Mouse (Mus musculus) intestine, embryonic 16.5 days (tissue): ENCODE measurements around the gene Slc22a13. TPM values are rescaled to one million over a fixed set of nuclear protein-coding genes. Genes with fewer than 3 reads are reported as not detected.

Source experiments
- ATAC-seq: fragments of 200-750 bp; cut with Nextera tagmentation; 2 replicates; pipeline ENCODE4 v1.8.0; 2017; ENCODE audit warnings: moderate TSS enrichment, moderate library complexity
- H3K27ac ChIP-seq: fragments of 300-500 bp; sonication (generic); 2 replicates; pipeline ENCODE4 v1.5.1; 2014; ENCODE audit warnings: mild to moderate bottlenecking, low read length
- H3K27me3 ChIP-seq: fragments of 300-500 bp; sonication (generic); replicated peaks from 2 replicates; pipeline ENCODE4 v1.6.1; 2014; ENCODE audit warnings: low read length, control low read depth, mixed read lengths; ENCODE audit not compliant: control insufficient read depth, insufficient read depth
- H3K36me3 ChIP-seq: fragments of 300-500 bp; sonication (generic); 2 replicates; pipeline ENCODE4 v1.6.1; 2014; ENCODE audit warnings: low read length, control low read depth; ENCODE audit not compliant: control insufficient read depth, insufficient read depth
- H3K4me1 ChIP-seq: fragments of 300-500 bp; sonication (generic); 2 replicates; pipeline ENCODE4 v1.6.1; 2014; ENCODE audit warnings: low read length, control low read depth, mixed read lengths; ENCODE audit not compliant: control insufficient read depth, insufficient read depth
- H3K4me2 ChIP-seq: fragments of 300-500 bp; sonication (generic); 2 replicates; pipeline ENCODE4 v1.6.1; 2014; ENCODE audit warnings: low read depth, low read length, control low read depth
- H3K4me3 ChIP-seq: fragments of 300-500 bp; sonication (generic); 2 replicates; pipeline ENCODE4 v1.5.1; 2014; ENCODE audit warnings: mild to moderate bottlenecking, low read length
- H3K9ac ChIP-seq: fragments of 300-500 bp; sonication (generic); 2 replicates; pipeline ENCODE4 v1.6.1; 2014; ENCODE audit warnings: low read depth, low read length
- H3K9me3 ChIP-seq: fragments of 300-500 bp; sonication (generic); 2 replicates; pipeline ENCODE4 v1.6.1; 2016; ENCODE audit warnings: low read length, control low read depth; ENCODE audit not compliant: control insufficient read depth
- WGBS: fragments of 180-500 bp; shearing (Covaris S2); extraction: QIAGEN DNeasy Blood & Tissue Kit; methylation state at CpG from one replicate; pipeline ENCODE4 v1.1.7; 2014; 5-methylcytosine and 5-hydroxymethylcytosine counted together
- polyA plus RNA-seq: library from polyadenylated mRNA; unstranded; fragments of >200 nt; fragmentation: Nextera tagmentation; extraction: Ambion mirVana; gene quantifications from 2 replicates; pipeline ENCODE4 v1.2.1, GENCODE M21; 2015

The Slc22a13 gene
- polyA plus RNA-seq, 1 experiment from 2014 or later = not detected

- H3K9me3 ChIP-seq = no peaks in the 10 kb centered on the region
- no peak overlapping the region for H3K9ac ChIP-seq
- 78% methylated on average over 8 of the region's 8 CpGs for WGBS
- H3K36me3 ChIP-seq = no peaks in the 10 kb centered on the region
- H3K27ac ChIP-seq = no peak overlapping the region
- ATAC-seq = no peak
- H3K27me3 ChIP-seq = no peaks in the 10 kb centered on the region
- no peak overlapping the region for H3K4me2 ChIP-seq
- no peaks in the 10 kb centered on the region for H3K4me1 ChIP-seq
- H3K4me3 ChIP-seq = no peak overlapping the region
Measured at GRCm38 (mm10) chr9:119212996-119213395, 4.1 kb upstream of the Slc22a13 start.

- no peak for ATAC-seq
- Histone ChIP-seq H3K4me1 (no peaks in the 10 kb centered on the region), H3K9me3 (no peaks in the 10 kb centered on the region; the same call in 1 of the 2 replicates), H3K36me3 (no peaks in the 10 kb centered on the region), H3K27me3 (no peaks in the 10 kb centered on the region), H3K9ac (no peak overlapping the region), H3K27ac (no peak overlapping the region), H3K4me3 (no peak overlapping the region), H3K4me2 (no peak overlapping the region)
- 49% methylated on average over 4 of the region's 4 CpGs for WGBS
Measured at GRCm38 (mm10) chr9:119207113-119207512, 1.8 kb downstream of the Slc22a13 start.

GRCm38 (mm10) chr9:119206666-119207065 lies 2.2 kb downstream of the Slc22a13 start:
- H3K4me3 ChIP-seq = no peak overlapping the region
- 82% methylated on average over 2 of the region's 2 CpGs for WGBS
- no peaks in the 10 kb centered on the region for H3K27me3 ChIP-seq
- no peaks in the 10 kb centered on the region for H3K36me3 ChIP-seq
- ATAC-seq = no peak
- H3K4me1 ChIP-seq = no peaks in the 10 kb centered on the region
- no peak overlapping the region for H3K4me2 ChIP-seq
- H3K27ac ChIP-seq = no peak overlapping the region
- H3K9ac ChIP-seq = no peak overlapping the region
- no peaks in the 10 kb centered on the region; the same call in 1 of the 2 replicates for H3K9me3 ChIP-seq

- H3K27me3 ChIP-seq = no peaks in the 10 kb centered on the region
- H3K4me2 ChIP-seq = no peak overlapping the region
- no peaks in the 10 kb centered on the region; the same call in 1 of the 2 replicates for H3K9me3 ChIP-seq
- H3K27ac ChIP-seq = no peak overlapping the region
- WGBS = 95% methylated on average over 5 of the region's 5 CpGs
- H3K4me1 ChIP-seq = no peaks in the 10 kb centered on the region
- no peak for ATAC-seq
- H3K4me3 ChIP-seq = no peak overlapping the region
- H3K36me3 ChIP-seq = no peaks in the 10 kb centered on the region
- no peak overlapping the region for H3K9ac ChIP-seq
Measured at GRCm38 (mm10) chr9:119205756-119206155, 3.1 kb downstream of the Slc22a13 start.

GRCm38 (mm10) chr9:119203617-119204016 lies 5.3 kb downstream of the Slc22a13 start:
- Histone ChIP-seq H3K4me1 (no peaks in the 10 kb centered on the region), H3K36me3 (no peaks in the 10 kb centered on the region), H3K27ac (no peak overlapping the region), H3K4me3 (no peak overlapping the region), H3K27me3 (no peaks in the 10 kb centered on the region), H3K9me3 (no peaks in the 10 kb centered on the region; the same call in 1 of the 2 replicates), H3K9ac (no peak overlapping the region), H3K4me2 (no peak overlapping the region)
- ATAC-seq = no peak
- WGBS = 97% methylated on average over 9 of the region's 9 CpGs

GRCm38 (mm10) chr9:119201653-119202052 lies 7.2 kb downstream of the Slc22a13 start:
- WGBS = 82% methylated on average over 5 of the region's 5 CpGs
- Histone ChIP-seq H3K4me2 (no peak overlapping the region), H3K4me3 (no peak overlapping the region), H3K4me1 (no peaks in the 10 kb centered on the region), H3K36me3 (no peaks in the 10 kb centered on the region), H3K27ac (no peak overlapping the region), H3K27me3 (no peaks in the 10 kb centered on the region), H3K9ac (no peak overlapping the region), H3K9me3 (no peaks in the 10 kb centered on the region; the same call in 1 of the 2 replicates)
- ATAC-seq = no peak

- H3K36me3 ChIP-seq = no peaks in the 10 kb centered on the region
- no peak overlapping the region for H3K27ac ChIP-seq
- H3K9ac ChIP-seq = no peak overlapping the region
- no peak overlapping the region for H3K4me2 ChIP-seq
- no peaks in the 10 kb centered on the region; the same call in 1 of the 2 replicates for H3K9me3 ChIP-seq
- no peaks in the 10 kb centered on the region for H3K27me3 ChIP-seq
- no peaks in the 10 kb centered on the region for H3K4me1 ChIP-seq
- 79% methylated on average over 10 of the region's 10 CpGs for WGBS
- no peak for ATAC-seq
- H3K4me3 ChIP-seq = no peak overlapping the region
Measured at GRCm38 (mm10) chr9:119199151-119199861, 9.6 kb downstream of the Slc22a13 start.

- Histone ChIP-seq H3K36me3 (no peaks in the 10 kb centered on the region), H3K9me3 (no peaks in the 10 kb centered on the region), H3K4me2 (no peak overlapping the region), H3K27ac (no peak overlapping the region), H3K4me1 (no peaks in the 10 kb centered on the region), H3K9ac (no peak overlapping the region), H3K4me3 (no peak overlapping the region), H3K27me3 (no peaks in the 10 kb centered on the region)
- peak; percentile 75 for ATAC-seq
- 33% methylated on average over 11 of the region's 11 CpGs for WGBS
Measured at GRCm38 (mm10) chr9:119192202-119192990, 16.5 kb downstream of the Slc22a13 start.

GRCm38 (mm10) chr9:119181241-119181728 lies 27.6 kb downstream of the Slc22a13 start:
- Histone ChIP-seq H3K4me3 (no peak overlapping the region), H3K9ac (no peak overlapping the region), H3K4me1 (no peaks in the 10 kb centered on the region), H3K36me3 (no peaks in the 10 kb centered on the region), H3K4me2 (no peak overlapping the region), H3K27me3 (no peaks in the 10 kb centered on the region), H3K27ac (no peak overlapping the region), H3K9me3 (no peaks in the 10 kb centered on the region)
- 27% methylated on average over 3 of the region's 3 CpGs for WGBS
- peak; percentile 63 for ATAC-seq
